Mouse (Mus musculus): Measurements from ENCODE around the gene Snx3. TPM values are rescaled to one million over a fixed set of nuclear protein-coding genes. Genes with fewer than 3 reads are reported as not detected.

The Snx3 gene
- polyA plus RNA-seq, 1 experiment from 2014 or later: 275 TPM

GRCm38 (mm10) chr10:42562272-42562671 lies 60.4 kb downstream of the Snx3 start:
- H3K4me2 ChIP-seq: 0 out of 2 replicates have a peak overlapping the region, but pooled peaks have one; percentile 2
- H3K9ac ChIP-seq: no peak overlapping the region
- H3K27ac ChIP-seq (replicated peaks): no peak overlapping the region
- 0% methylated on average over 12 of the region's 12 CpGs for WGBS
- no peaks in the 10 kb centered on the region for H3K9me3 ChIP-seq
- H3K27me3 ChIP-seq: peaks cover 68% of the 10 kb centered on the region
- ATAC-seq (ENCODE audit: low read depth): no peak
- no peak overlapping the region for H3K4me3 ChIP-seq
- no peaks in the 10 kb centered on the region for H3K4me1 ChIP-seq (replicated peaks)
- H3K36me3 ChIP-seq: no peaks in the 10 kb centered on the region

- Histone ChIP-seq H3K4me3 (0 out of 2 replicates have a peak overlapping the region, but pooled peaks have one; percentile 6), H3K27me3 (peaks cover 98% of the 10 kb centered on the region), H3K36me3 (no peaks in the 10 kb centered on the region), H3K27ac (replicated peaks) (no peak overlapping the region), H3K9ac (no peak overlapping the region), H3K4me1 (replicated peaks) (peaks cover 6% of the 10 kb centered on the region), H3K4me2 (peak overlapping the region; percentile 25), H3K9me3 (no peaks in the 10 kb centered on the region)
- WGBS: under 1% methylated on average over 20 of the region's 20 CpGs
- no peak for ATAC-seq (ENCODE audit: low read depth)
Measured at GRCm38 (mm10) chr10:42572567-42572966, 70.7 kb downstream of the Snx3 start.

- Histone ChIP-seq H3K27ac (replicated peaks) (no peak overlapping the region), H3K27me3 (peaks cover 98% of the 10 kb centered on the region), H3K4me3 (0 out of 2 replicates have a peak overlapping the region, but pooled peaks have one; percentile 6), H3K4me2 (peak overlapping the region; percentile 25), H3K9ac (no peak overlapping the region), H3K4me1 (replicated peaks) (peaks cover 6% of the 10 kb centered on the region), H3K9me3 (no peaks in the 10 kb centered on the region), H3K36me3 (no peaks in the 10 kb centered on the region)
- WGBS: under 1% methylated on average over 15 of the region's 15 CpGs
- ATAC-seq (ENCODE audit: low read depth): no peak
Measured at GRCm38 (mm10) chr10:42572971-42573370, 71.1 kb downstream of the Snx3 start.

GRCm38 (mm10) chr10:42574639-42575038 lies 72.8 kb downstream of the Snx3 start:
- no peak for ATAC-seq (ENCODE audit: low read depth)
- peaks cover 99% of the 10 kb centered on the region for H3K27me3 ChIP-seq
- 2% methylated on average over 10 of the region's 10 CpGs for WGBS
- peaks cover 11% of the 10 kb centered on the region for H3K4me1 ChIP-seq (replicated peaks)
- H3K4me3 ChIP-seq: no peak overlapping the region
- no peak overlapping the region for H3K4me2 ChIP-seq
- H3K27ac ChIP-seq (replicated peaks): no peak overlapping the region
- H3K36me3 ChIP-seq: no peaks in the 10 kb centered on the region
- H3K9me3 ChIP-seq: no peaks in the 10 kb centered on the region
- H3K9ac ChIP-seq: no peak overlapping the region

GRCm38 (mm10) chr10:42577525-42578280 lies 75.9 kb downstream of the Snx3 start:
- WGBS: 2% methylated on average over 15 of the region's 15 CpGs

GRCm38 (mm10) chr10:42578281-42578675 lies 76.4 kb downstream of the Snx3 start:
- no peaks in the 10 kb centered on the region for H3K36me3 ChIP-seq
- WGBS: 0% methylated on average over 15 of the region's 15 CpGs
- no peak overlapping the region for H3K9ac ChIP-seq
- no peak overlapping the region for H3K27ac ChIP-seq (replicated peaks)
- H3K4me1 ChIP-seq (replicated peaks): peaks cover 20% of the 10 kb centered on the region
- no peak overlapping the region for H3K4me2 ChIP-seq
- H3K9me3 ChIP-seq: no peaks in the 10 kb centered on the region
- no peak overlapping the region for H3K4me3 ChIP-seq
- H3K27me3 ChIP-seq: peaks cover 100% of the 10 kb centered on the region
- no peak for ATAC-seq (ENCODE audit: low read depth)

More at GRCm38 (mm10) chr10:42577525-42578280, 75.9 kb downstream of the Snx3 start:
- Histone ChIP-seq H3K4me2 (no peak overlapping the region), H3K27ac (replicated peaks) (no peak overlapping the region), H3K4me1 (replicated peaks) (peaks cover 18% of the 10 kb centered on the region), H3K4me3 (no peak overlapping the region), H3K9me3 (no peaks in the 10 kb centered on the region), H3K36me3 (no peaks in the 10 kb centered on the region), H3K27me3 (peaks cover 100% of the 10 kb centered on the region), H3K9ac (no peak overlapping the region)
- no peak for ATAC-seq (ENCODE audit: low read depth)

GRCm38 (mm10) chr10:42578698-42579474 lies 77.1 kb downstream of the Snx3 start:
- Histone ChIP-seq H3K4me1 (replicated peaks) (peaks cover 26% of the 10 kb centered on the region), H3K4me2 (no peak overlapping the region), H3K27ac (replicated peaks) (no peak overlapping the region), H3K27me3 (peaks cover 100% of the 10 kb centered on the region), H3K9ac (no peak overlapping the region), H3K36me3 (no peaks in the 10 kb centered on the region), H3K4me3 (no peak overlapping the region), H3K9me3 (no peaks in the 10 kb centered on the region)
- WGBS: 1% methylated on average over 22 of the region's 22 CpGs
- ATAC-seq (ENCODE audit: low read depth): no peak

GRCm38 (mm10) chr10:42579475-42580130 lies 77.8 kb downstream of the Snx3 start:
- no peak for ATAC-seq (ENCODE audit: low read depth)
- no peak overlapping the region for H3K4me3 ChIP-seq
- H3K9me3 ChIP-seq: no peaks in the 10 kb centered on the region
- WGBS: under 1% methylated on average over 41 of the region's 41 CpGs
- H3K36me3 ChIP-seq: no peaks in the 10 kb centered on the region
- peaks cover 33% of the 10 kb centered on the region for H3K4me1 ChIP-seq (replicated peaks)
- no peak overlapping the region for H3K4me2 ChIP-seq
- H3K9ac ChIP-seq: no peak overlapping the region
- H3K27ac ChIP-seq (replicated peaks): no peak overlapping the region
- peaks cover 100% of the 10 kb centered on the region for H3K27me3 ChIP-seq

- Histone ChIP-seq H3K27me3 (peaks cover 100% of the 10 kb centered on the region), H3K9me3 (no peaks in the 10 kb centered on the region), H3K4me3 (no peak overlapping the region), H3K9ac (no peak overlapping the region), H3K36me3 (no peaks in the 10 kb centered on the region), H3K27ac (replicated peaks) (no peak overlapping the region), H3K4me1 (replicated peaks) (peaks cover 35% of the 10 kb centered on the region), H3K4me2 (no peak overlapping the region)
- WGBS: under 1% methylated on average over 29 of the region's 29 CpGs
- ATAC-seq (ENCODE audit: low read depth): no peak
Measured at GRCm38 (mm10) chr10:42580131-42580950, 78.5 kb downstream of the Snx3 start.

- H3K9me3 ChIP-seq: no peaks in the 10 kb centered on the region
- no peak overlapping the region for H3K4me3 ChIP-seq
- ATAC-seq (ENCODE audit: low read depth): no peak
- H3K4me2 ChIP-seq: no peak overlapping the region
- H3K27me3 ChIP-seq: peaks cover 100% of the 10 kb centered on the region
- 2% methylated on average over 7 of the region's 7 CpGs for WGBS
- no peak overlapping the region for H3K27ac ChIP-seq (replicated peaks)
- H3K9ac ChIP-seq: no peak overlapping the region
- H3K36me3 ChIP-seq: no peaks in the 10 kb centered on the region
- peaks cover 35% of the 10 kb centered on the region for H3K4me1 ChIP-seq (replicated peaks)
Measured at GRCm38 (mm10) chr10:42580951-42581277, 79.1 kb downstream of the Snx3 start.

- Histone ChIP-seq H3K4me1 (replicated peaks) (peaks cover 35% of the 10 kb centered on the region), H3K27me3 (peaks cover 100% of the 10 kb centered on the region), H3K4me3 (no peak overlapping the region), H3K4me2 (no peak overlapping the region), H3K9me3 (no peaks in the 10 kb centered on the region), H3K36me3 (no peaks in the 10 kb centered on the region), H3K27ac (replicated peaks) (no peak overlapping the region), H3K9ac (no peak overlapping the region)
- under 1% methylated on average over 42 of the region's 45 CpGs for WGBS
- ATAC-seq (ENCODE audit: low read depth): no peak
Measured at GRCm38 (mm10) chr10:42581694-42582565, 80.1 kb downstream of the Snx3 start.

All from neural tube, embryonic 13.5 days (tissue).